Mouse (Mus musculus) frontal cortex, adult 2 months (tissue): ENCODE results near the gene Hes6. TPM values are rescaled to one million over a fixed set of nuclear protein-coding genes. Genes with fewer than 3 reads are reported as not detected.

Source experiments
- DNase-seq, 2 experiments: peaks; one replicate each; pipeline ENCODE4 v3.0.0; 2022; ENCODE audit warnings: low spot score in 1 of 2; ENCODE audit errors: extremely low spot score in 1 of 2
- polyA plus RNA-seq: library from polyadenylated mRNA; depleted of rRNA; stranded (reverse); fragments of >200 nt; gene quantifications from 2 replicates; pipeline ENCODE4 v1.2.3, GENCODE M21; 2012

Hes6 gene
- polyA plus RNA-seq, 1 experiment, result 25.9 TPM

GRCm38 (mm10) chr1:91442350-91442990 is 28.6 kb upstream of the Hes6 start:
- DNase-seq, result no peak

GRCm38 (mm10) chr1:91441855-91442254 is 28.0 kb upstream of the Hes6 start:
- DNase-seq, result no peak

DNA sequence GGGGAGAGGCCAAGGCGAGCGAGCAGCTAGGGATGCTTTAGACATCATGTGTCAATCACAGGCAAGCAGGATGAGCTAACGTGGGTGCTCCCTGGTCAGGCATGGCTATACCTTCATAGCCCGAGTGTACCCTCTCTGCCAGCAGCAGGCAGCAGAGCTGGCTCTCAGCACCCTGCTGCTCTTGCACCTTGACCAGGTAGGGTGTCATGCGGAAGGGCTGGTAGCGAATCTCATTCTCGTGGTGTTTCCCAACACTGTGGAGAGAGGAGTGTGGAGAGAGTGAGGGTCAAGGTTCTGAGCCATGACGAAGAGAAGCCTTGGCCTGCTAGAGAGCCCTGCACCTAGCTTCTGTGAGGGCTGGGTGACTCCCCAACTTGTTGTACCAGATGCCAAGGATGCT is 25.9 kb upstream of the Hes6 start:
- DNase-seq, result no peak

GRCm38 (mm10) chr1:91437573-91437972 is 23.7 kb upstream of the Hes6 start:
- DNase-seq, result no peak

DNA sequence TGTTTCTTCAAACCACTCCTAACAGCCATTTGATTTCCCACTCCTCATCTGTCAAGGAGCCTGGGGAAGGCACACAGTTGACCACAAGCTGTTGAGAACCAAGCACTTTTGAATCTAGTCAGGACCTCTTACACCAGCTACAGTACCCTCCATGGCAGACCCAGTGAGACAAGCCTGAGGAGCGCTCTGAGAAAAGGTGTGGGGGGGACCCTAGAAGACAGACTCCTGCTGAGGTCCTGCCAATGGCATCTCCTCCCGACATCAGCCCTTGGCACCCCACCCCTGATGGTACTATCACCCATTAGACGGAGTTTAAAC is 23.2 kb upstream of the Hes6 start:
- no peak for DNase-seq

GRCm38 (mm10) chr1:91436380-91437082 is 22.7 kb upstream of the Hes6 start:
- DNase-seq, result peak in 1 of 2 experiments; percentile 57

DNA sequence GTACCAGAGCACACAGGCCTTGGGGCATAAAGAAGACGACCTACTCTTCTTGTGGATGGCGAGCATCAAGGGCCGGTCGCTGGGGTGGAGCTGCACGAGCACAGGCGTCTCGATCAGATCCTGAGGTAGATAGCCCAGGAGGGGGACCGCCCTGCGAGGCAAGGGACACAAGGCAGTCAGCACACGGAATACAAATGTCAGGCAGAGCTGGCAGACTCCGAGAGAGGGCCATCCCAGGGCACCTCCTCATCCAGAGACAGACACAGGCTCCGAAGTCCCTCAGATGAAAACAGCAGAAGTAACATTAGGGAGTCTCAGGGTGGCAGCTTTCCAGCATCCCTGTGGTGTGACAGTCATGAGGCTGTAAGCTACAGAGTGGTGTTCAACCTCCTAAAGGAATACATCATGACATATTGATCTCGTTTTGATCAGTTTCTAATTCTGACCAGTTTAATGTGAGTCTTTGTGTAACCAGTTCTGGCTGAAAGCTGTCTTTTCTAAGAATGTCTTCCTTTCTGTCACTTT is 21.8 kb upstream of the Hes6 start:
- no peak for DNase-seq

DNA sequence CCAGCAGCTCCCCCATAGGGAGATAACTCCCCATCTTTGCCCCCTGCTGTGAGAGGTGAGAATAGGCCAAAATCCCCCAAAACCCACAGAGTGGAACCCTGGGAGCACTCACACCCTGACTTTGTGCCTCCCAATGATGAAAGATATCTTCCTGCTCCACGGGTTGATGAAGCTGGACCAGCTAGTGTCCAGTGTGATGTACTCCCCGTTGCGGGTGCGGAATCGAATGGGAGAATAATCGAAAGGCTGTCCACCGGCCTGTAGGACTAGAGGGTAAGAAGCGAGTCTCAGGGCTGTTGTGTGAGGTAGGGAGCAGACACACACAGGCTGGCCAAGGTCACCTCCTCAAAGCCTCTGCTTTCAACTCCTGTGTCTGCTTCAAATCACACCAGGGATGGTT is 21.1 kb upstream of the Hes6 start:
- no peak for DNase-seq

- DNase-seq, result no peak
Measured at GRCm38 (mm10) chr1:91430761-91431160, 16.9 kb upstream of the Hes6 start.

DNA sequence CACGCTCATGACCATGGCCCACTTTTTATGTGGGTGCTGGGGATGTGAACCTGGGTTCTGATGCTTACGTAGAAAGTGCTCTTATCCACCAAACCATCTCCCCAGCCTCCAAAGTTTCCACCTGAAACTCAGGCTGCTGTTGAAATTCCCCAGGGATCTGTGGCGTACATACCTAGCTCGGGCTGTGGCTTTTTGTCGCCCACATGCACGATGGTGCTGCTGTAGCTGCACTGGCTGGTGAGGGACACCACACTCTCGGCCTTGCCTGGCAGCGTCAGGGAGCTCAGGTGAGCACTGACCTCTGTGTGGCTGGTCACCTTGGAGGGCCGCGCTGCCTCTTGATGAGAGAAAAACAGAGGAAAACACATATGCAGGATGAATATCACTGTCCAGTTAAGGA is 15.4 kb upstream of the Hes6 start:
- DNase-seq, result no peak

- peak in 1 of 2 experiments; percentile 86 for DNase-seq
Measured at GRCm38 (mm10) chr1:91428614-91429013, 14.8 kb upstream of the Hes6 start.

- DNase-seq, result no peak
Measured at GRCm38 (mm10) chr1:91426397-91426796, 12.6 kb upstream of the Hes6 start.

DNA sequence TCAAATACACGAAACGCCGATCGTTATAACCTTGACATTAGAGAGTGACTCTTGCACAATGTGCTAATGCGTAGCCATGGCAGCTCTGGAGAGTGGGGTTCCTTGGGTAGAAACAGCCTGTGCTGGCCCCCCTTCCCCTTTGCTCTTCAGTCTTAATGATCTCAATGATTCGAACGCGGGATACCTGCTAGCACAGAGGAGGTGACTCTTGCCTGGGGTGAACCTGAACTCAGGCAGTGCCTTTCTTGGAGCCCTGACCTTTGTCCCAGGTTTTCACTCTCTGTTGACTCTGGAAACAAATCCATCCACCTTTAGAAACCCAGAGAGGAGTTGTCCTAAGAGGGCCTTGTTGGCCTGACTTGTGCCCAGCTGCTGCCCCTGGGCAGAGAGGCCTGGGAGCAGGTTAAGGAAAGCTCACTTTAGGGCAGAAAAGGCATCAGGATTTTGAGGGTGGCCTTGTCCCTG is 6.8 kb upstream of the Hes6 start:
- DNase-seq, result no peak

DNA sequence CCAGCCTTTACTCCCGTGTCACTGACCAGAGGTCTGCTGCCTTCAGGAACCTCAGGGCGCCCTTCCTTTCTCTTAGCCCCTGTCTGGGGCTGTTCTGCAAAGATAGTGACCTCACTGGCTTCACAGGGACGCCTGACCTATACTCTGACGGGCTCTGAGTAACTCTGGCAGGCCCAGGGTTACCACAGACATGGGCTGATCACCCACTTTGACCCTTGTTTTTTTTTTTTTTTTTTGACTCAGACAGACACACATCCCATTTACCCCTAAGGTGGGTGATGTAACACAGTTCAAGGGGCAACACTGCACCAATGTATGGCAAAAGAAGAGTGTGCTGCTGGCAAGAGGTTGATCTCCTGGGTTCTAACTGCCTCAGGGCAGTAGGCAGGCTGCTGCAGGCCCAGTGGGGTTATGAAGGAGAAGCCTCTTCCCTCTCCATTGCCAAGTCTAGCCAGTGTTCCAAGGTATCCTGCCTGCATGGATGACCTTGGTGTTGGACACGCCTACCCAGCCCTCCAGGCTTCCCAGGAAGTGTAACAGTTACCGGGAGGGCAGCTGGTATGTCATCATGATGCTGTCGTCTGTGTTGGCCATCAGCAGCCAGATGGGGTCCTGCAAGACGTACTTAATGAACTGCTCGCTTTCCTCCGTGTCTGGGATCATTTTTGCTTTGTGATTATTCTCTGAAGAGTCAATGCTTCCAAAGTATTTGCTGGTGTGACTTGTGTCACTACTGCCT is 6.2 kb upstream of the Hes6 start:
- no peak for DNase-seq

- DNase-seq, result no peak
Measured at GRCm38 (mm10) chr1:91417991-91418390, 4.2 kb upstream of the Hes6 start.

DNA sequence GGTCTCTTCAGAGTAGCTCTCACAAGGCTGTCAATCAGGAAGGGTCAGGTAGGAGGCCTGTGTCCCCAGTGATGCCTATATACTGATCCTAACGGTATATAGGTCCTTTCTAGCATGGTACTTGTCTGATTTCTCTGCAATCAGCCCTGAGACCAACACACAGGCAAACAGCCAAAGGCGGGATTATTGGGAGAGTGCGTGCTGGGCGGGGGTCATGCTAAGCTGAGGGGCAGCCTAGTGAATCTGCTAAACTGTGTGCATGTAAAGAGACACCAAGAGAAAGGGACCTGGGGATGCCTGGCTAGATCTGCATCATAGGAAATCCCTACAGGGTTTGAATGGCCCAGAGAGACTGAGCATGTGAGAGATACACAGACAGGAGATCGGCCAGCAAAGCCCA is 1.5 kb upstream of the Hes6 start:
- DNase-seq, result no peak

DNA sequence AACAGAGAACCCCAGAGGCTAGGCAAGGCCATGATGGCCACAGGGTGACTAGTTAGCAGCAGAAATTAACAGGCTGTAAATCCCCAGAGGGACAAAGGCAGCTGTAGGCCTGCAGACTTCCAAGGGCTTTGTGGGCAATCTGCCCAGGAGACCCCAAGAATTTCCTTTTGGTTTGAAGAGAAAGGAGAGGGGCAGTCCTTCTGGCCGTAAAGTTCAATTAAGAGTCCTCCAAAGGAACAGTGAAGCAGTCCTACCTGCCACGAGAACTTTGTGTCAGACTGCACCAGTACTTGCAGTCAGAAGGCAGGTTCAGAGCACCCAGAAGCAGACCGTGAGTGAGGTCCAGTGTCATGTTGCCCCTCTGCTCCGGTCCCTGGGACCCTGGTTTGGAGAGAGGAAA is 1.1 kb upstream of the Hes6 start:
- DNase-seq, result no peak

DNA sequence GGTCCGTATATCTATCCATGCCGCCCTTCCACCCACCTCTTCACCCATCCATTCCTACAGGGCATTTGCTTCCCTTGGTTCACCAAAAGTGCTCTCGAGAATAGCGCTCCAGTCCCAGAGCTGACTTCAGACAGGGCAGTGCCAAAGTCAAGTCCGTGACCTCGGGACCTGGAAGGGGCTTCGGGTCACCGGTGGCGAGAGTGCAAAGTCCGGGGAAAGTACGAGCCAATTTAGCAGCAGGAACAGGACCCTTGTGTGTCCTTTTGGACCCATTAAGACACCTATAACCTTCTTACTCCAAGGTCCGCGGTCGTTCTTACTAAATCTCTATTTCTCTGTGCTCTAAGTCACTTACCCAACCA is 321 bp downstream of the Hes6 start:
- DNase-seq, result peak in 1 of 2 experiments; percentile 14

- DNase-seq, result peak; percentile 86 to 91
Measured at GRCm38 (mm10) chr1:91413030-91413506, 770 bp downstream of the Hes6 start.

DNA sequence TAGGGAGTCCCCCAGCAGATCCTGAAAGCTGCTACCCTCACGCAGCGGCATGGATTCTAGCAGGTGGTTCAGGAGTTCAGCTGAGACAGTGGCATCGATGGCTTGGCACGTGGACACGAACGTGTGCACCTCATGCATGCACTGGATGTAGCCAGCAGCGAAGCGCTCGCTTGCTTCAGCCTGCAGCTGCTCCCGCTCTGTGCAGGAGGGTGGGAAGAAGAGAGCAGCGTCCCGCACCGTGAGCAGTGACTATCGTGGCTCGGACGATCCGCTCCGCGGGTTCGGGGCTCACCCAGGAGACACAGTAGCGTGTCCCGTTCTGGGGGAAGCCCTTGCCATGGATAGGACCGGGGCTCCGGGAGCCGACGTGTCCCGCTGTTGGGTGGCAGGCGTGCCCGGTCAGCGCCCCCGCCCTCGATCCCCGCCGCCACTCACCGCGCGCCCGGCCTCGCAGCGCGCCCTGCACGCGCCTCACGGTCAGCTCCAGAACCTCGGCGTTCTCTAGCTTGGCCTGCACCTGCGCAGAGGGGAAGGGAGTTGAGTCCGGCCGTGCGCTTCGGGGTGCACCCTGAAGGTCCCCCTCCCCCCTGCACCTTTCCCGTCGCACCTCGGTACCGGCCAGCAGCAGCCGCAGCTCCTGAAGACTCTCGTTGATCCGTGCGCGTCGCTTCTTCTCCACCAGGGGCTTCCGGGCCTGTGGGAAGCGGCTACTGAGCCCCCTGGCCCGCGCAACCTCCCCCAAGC is 1.4 kb downstream of the Hes6 start:
- no peak for DNase-seq
